Comparison of ENCODE assay signal across 8 mouse cellular contexts in the genomic region with DNA sequence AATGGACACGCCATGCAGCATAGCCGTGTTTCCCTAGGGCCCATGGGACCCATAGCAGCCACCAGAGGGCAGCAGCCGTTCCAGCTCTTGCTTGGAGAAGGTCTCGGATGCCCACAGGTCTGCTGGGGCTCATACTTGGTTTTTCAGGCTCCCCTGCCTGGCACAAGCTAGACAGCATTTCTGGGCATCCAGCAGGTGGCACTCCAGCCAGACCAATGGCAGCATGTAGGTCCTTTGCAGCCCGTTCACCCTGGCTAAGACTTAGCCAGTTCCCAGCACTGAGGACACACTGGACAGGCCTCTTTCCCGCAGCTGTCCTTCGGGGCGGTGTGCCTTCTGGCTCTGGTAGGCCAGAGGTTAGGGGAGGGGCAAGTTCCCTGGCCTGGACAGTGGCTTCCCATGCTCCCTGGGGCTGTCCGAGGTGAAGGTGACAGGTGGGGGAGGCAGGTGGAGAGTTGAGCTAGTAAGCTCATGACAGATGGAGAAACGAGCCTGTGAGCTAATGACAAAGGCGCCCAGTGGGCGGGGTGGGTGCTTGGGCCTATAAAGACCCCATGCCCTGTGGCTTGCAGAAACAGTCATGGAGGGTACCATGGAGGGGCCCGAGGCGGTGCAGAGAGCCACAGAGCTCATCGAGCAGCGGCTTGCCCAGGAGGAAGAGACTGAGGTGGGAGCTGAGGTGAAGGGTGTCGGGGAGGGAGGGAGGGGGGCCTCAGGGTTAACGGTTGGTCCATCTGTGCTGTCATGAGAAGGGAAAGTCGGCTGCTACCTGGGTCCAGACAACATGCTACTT. TPM values are rescaled to one million over a fixed set of nuclear protein-coding genes. Genes with fewer than 3 reads are reported as not detected.
DNase-seq lines count a peak whose midpoint lies in the region; ATAC-seq and TF ChIP-seq lines count a peak whose summit lies in the region.

Gene Ankrd2, plus strand, starts transcription at position 545 of the 793 bp plus-strand sequence.

- H3K27me3 ChIP-seq in ES-Bruce4 (ENCODE audit: control insufficient read depth, insufficient read depth, low read length, poor library complexity, severe bottlenecking): no peaks in the 10 kb centered on the region
- no peaks in the 10 kb centered on the region for H3K27me3 ChIP-seq in forebrain, embryonic 14.5 days (replicated peaks; ENCODE audit: control insufficient read depth, insufficient read depth, low read length)

- WGBS in forebrain, embryonic 14.5 days: 68% methylated on average over 19 of the region's 19 CpGs
- WGBS in lung, adult 2 months: 59% methylated on average over 19 of the region's 19 CpGs
- 64% methylated on average over 19 of the region's 19 CpGs for WGBS in olfactory bulb, adult 2 months

- TF ChIP-seq POLR2A in ES-Bruce4 (IDR thresholded peaks at IDR 0.05; ENCODE audit: insufficient read depth, low read length): no peak
- no peak for TF ChIP-seq POLR2A in lung, adult 2 months (IDR thresholded peaks at IDR 0.05; ENCODE audit: borderline replicate concordance, extremely low read depth, low read depth, low read length)
- no peak for TF ChIP-seq POLR2A in olfactory bulb, adult 2 months (IDR thresholded peaks at IDR 0.05; ENCODE audit: insufficient read depth, low read depth, low read length)

- no peak for TF ChIP-seq EP300 in ES-Bruce4 (IDR thresholded peaks at IDR 0.05; ENCODE audit: insufficient read depth, low read depth, low read length)

- no peak within 1 kb of the TSS for H3K4me3 ChIP-seq in ES-Bruce4 (ENCODE audit: low read depth, low read length)
- no peak within 1 kb of the TSS for H3K4me3 ChIP-seq in forebrain, embryonic 14.5 days (ENCODE audit: low read depth, low read length)
- no peak within 1 kb of the TSS for H3K4me3 ChIP-seq in layer of hippocampus, adult 2 months
- no peak within 1 kb of the TSS for H3K4me3 ChIP-seq in lung, adult 2 months (replicated peaks; ENCODE audit: extremely low read depth, low read depth, low read length)
- H3K4me3 ChIP-seq in olfactory bulb, adult 2 months (ENCODE audit: insufficient read depth, low read depth, low read length): no peak within 1 kb of the TSS

- H3K9me3 ChIP-seq in ES-Bruce4 (replicated peaks; ENCODE audit: control insufficient read depth, insufficient read depth, low read length, poor library complexity, severe bottlenecking): no peaks in the 10 kb centered on the region
- no peaks in the 10 kb centered on the region for H3K9me3 ChIP-seq in forebrain, embryonic 14.5 days (replicated peaks; ENCODE audit: control insufficient read depth, low read length)

- H3K4me1 ChIP-seq in ES-Bruce4 (ENCODE audit: control insufficient read depth, insufficient read depth, low read length): no peaks in the 10 kb centered on the region
- no peaks in the 10 kb centered on the region for H3K4me1 ChIP-seq in forebrain, embryonic 14.5 days (ENCODE audit: control insufficient read depth, insufficient read depth, low read length)
- 0 out of 2 replicates have a peak, but pooled peaks cover 2% of the 10 kb centered on the region for H3K4me1 ChIP-seq in lung, adult 2 months (ENCODE audit: control insufficient read depth, insufficient read depth, low read length)
- peaks cover 24% of the 10 kb centered on the region for H3K4me1 ChIP-seq in olfactory bulb, adult 2 months (ENCODE audit: control insufficient read depth, insufficient read depth, low read length)

- H3K27ac ChIP-seq in ES-Bruce4 (ENCODE audit: insufficient read depth, low read length): no peak within 1 kb of the TSS
- H3K27ac ChIP-seq in forebrain, embryonic 14.5 days (ENCODE audit: low read depth, low read length): no peak within 1 kb of the TSS
- H3K27ac ChIP-seq in layer of hippocampus, adult 2 months: peak within 1 kb of the TSS; percentile 64
- no peak within 1 kb of the TSS for H3K27ac ChIP-seq in olfactory bulb, adult 2 months (ENCODE audit: insufficient read depth, low read depth, low read length)

- H3K36me3 ChIP-seq in ES-Bruce4 (ENCODE audit: control insufficient read depth, insufficient read depth, low read length, poor library complexity, severe bottlenecking): no peaks in the 10 kb centered on the region
- no peaks in the 10 kb centered on the region for H3K36me3 ChIP-seq in forebrain, embryonic 14.5 days (ENCODE audit: control insufficient read depth, insufficient read depth, low read length)

- ATAC-seq in cerebellum, adult (ENCODE audit: insufficient number of reproducible peaks, low FRiP score, low TSS enrichment): peak; percentile 89
- ATAC-seq in forebrain, embryonic 14.5 days: peak; percentile 90

- DNase-seq in forebrain, embryonic 14.5 days (ENCODE audit: low spot score): peak; percentile 89
- DNase-seq in heart, postnatal 4 days: peak; percentile 90
- DNase-seq in layer of hippocampus, adult 2 months (ENCODE audit: low spot score in 2 of 2): peak; percentile 73 to 80
- peak; percentile 82 for DNase-seq in lung, adult 2 months
- peak; percentile 59 to 65 for DNase-seq in thymus, adult 18-20 months

- no peak within 1 kb of the TSS for H3K9ac ChIP-seq in ES-Bruce4 (ENCODE audit: low read depth, poor library complexity, severe bottlenecking)
- no peak within 1 kb of the TSS for H3K9ac ChIP-seq in forebrain, embryonic 14.5 days (ENCODE audit: low read length)

- TF ChIP-seq CTCF in ES-Bruce4 (IDR thresholded peaks at IDR 0.05; ENCODE audit: low read depth, low read length): peak; percentile 88
- peak; percentile 92 for TF ChIP-seq CTCF in layer of hippocampus, adult 2 months (conservative IDR thresholded peaks at IDR 0.05)
- peak; percentile 79 for TF ChIP-seq CTCF in lung, adult 2 months (IDR thresholded peaks at IDR 0.05; ENCODE audit: insufficient read depth, low read length)
- peak; percentile 64 for TF ChIP-seq CTCF in olfactory bulb, adult 2 months (IDR thresholded peaks at IDR 0.05; ENCODE audit: insufficient read depth, low read depth, low read length)

- no peak within 1 kb of the TSS for H3K4me2 ChIP-seq in forebrain, embryonic 14.5 days (ENCODE audit: low read length)

RNA-seq across cellular contexts. Expression of gene Ankrd2, which starts in this region (rescaled TPM):
- not detected in 2 replicates for polyA plus RNA-seq in ES-Bruce4 (2011; ENCODE audit: insufficient read depth, insufficient read length, low read depth, missing spikeins)
- 0.47 TPM in 2 replicates for polyA plus RNA-seq in forebrain, embryonic 14.5 days (2014; fragmentation: Nextera tagmentation; extraction: Ambion mirVana)
- total RNA-seq in heart, postnatal 4 days (2021): under 1 TPM in 1 of 2 experiments, not detected in 1; 0.25 TPM
- total RNA-seq in layer of hippocampus, adult 2 months (2021): not detected
- 0.14 and 0.20 TPM in 2 replicates for polyA plus RNA-seq in lung, adult 2 months (2012; rRNA removed)
- not detected in 2 replicates for polyA plus RNA-seq in olfactory bulb, adult 2 months (2012; ENCODE audit: insufficient read depth, insufficient read length, low replicate concordance, missing spikeins)

Comparison
In these comparisons a context has a peak if more than half of its experiments do, and no peak if none do; other contexts are left out.
1. Peak in DNase-seq and ATAC-seq in forebrain, embryonic 14.5 days; RNA of the gene not detected or under 1 TPM.
2. Peak in DNase-seq in heart, postnatal 4 days; RNA of the gene not detected or under 1 TPM.
3. Peak in DNase-seq and H3K27ac ChIP-seq in layer of hippocampus, adult 2 months; RNA of the gene not detected or under 1 TPM.
4. Peak in DNase-seq in lung, adult 2 months; RNA of the gene not detected or under 1 TPM.